Mouse (Mus musculus): ENCODE results near the gene Gm45233. TPM values are rescaled to one million over a fixed set of nuclear protein-coding genes. Genes with fewer than 3 reads are reported as not detected.
"Not testable (repeated sequence)": the region's sequence is repeated elsewhere in the genome, so short reads cannot be mapped to it uniquely, and the experiment has no call there.

The Gm45233 gene
- total RNA-seq (2014; fragmentation: Nextera tagmentation) (not detected in 2 replicates), total RNA-seq (2017) (4.2 TPM in 1 of 2 replicates, not detected in the other)

DNA sequence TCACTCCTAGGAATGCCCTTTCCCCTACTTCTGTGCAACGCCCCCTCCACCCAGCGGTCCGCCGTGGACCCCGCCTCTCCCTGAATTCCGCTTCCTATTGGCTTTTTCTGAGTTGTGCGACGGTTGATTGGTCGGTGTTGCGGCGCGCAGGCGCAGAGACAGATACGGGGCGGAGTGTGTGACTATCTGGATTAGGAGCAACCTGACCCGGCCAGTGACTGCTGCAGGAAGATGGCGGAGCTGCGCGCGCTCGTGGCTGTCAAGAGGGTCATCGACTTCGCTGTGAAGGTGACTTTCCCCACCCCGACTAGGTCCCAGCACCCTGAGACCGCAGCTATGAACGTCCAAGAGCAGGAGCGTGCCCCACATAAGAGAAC lies at the start of gene Gm45233, which contains the start of gene Etfb:
Gene Gm45233, plus strand, starts transcription at position 212 of the 377 bp plus-strand sequence.
Gene Etfb, plus strand, starts transcription at position 167 of the 377 bp plus-strand sequence.
- ATAC-seq (replicated peaks; ENCODE audit: low FRiP score, low TSS enrichment, poor library complexity, severe bottlenecking) = peak; percentile 92

- ATAC-seq (replicated peaks; ENCODE audit: low FRiP score, low TSS enrichment, poor library complexity, severe bottlenecking) = no peak
Observed at GRCm38 (mm10) chr7:43399501-43399900, 44.4 kb upstream of the Gm45233 start.

- ATAC-seq (replicated peaks; ENCODE audit: low FRiP score, low TSS enrichment, poor library complexity, severe bottlenecking) = peak; percentile 79
Observed at GRCm38 (mm10) chr7:43402718-43403117, 41.2 kb upstream of the Gm45233 start.

GRCm38 (mm10) chr7:43407573-43407972 lies 36.4 kb upstream of the Gm45233 start:
- no peak for ATAC-seq (replicated peaks; ENCODE audit: low FRiP score, low TSS enrichment, poor library complexity, severe bottlenecking)

DNA sequence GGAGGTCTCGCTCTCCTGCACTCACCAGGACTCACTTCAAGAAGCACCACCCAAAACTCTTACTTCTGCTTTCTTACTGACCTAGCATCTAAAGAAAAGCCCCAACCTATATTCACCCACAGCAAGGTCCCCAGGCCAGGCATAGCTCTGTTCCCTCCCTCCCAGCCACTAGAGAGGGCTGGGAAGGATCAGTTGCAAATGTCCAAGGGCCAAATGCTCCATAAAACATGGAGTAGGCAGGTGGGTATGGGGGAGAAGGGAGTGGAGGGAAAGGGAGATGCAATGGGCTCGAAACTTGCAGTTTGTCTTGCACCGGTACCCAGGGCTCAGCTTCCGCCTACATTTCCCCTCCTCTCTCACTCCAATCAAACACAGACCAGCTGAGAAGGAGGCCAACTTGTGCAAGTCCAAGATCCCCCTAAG lies 35.8 kb upstream of the Gm45233 start, which contains the start of gene Siglecg:
Gene Siglecg, plus strand, starts transcription at position 74 of the 423 bp plus-strand sequence.
- no peak for ATAC-seq (replicated peaks; ENCODE audit: low FRiP score, low TSS enrichment, poor library complexity, severe bottlenecking)

GRCm38 (mm10) chr7:43409084-43409483 lies 34.8 kb upstream of the Gm45233 start:
- no peak for ATAC-seq (replicated peaks; ENCODE audit: low FRiP score, low TSS enrichment, poor library complexity, severe bottlenecking)

DNA sequence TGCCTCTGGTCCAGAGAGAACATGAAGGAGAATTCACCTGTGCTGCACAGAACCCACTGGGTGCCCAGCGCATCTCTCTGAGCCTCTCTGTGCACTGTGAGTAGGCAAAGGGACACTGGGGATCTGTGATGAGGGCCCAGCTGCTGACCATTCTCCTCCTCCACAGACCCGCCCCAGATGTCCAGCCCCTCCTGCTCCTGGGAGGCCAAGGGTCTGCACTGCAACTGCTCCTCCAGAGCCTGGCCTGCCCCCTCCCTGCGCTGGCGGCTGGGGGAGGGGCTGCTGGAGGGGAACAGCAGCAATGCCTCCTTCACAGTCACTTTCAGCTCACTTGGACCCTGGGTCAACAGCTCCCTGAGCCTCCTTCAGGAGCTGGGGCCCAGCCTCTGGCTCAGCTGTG lies 32.2 kb upstream of the Gm45233 start:
- not testable (repeated sequence) for ATAC-seq (replicated peaks; ENCODE audit: low FRiP score, low TSS enrichment, poor library complexity, severe bottlenecking)

- ATAC-seq (replicated peaks; ENCODE audit: low FRiP score, low TSS enrichment, poor library complexity, severe bottlenecking) = no peak
Observed at GRCm38 (mm10) chr7:43417298-43417697, 26.6 kb upstream of the Gm45233 start.

DNA sequence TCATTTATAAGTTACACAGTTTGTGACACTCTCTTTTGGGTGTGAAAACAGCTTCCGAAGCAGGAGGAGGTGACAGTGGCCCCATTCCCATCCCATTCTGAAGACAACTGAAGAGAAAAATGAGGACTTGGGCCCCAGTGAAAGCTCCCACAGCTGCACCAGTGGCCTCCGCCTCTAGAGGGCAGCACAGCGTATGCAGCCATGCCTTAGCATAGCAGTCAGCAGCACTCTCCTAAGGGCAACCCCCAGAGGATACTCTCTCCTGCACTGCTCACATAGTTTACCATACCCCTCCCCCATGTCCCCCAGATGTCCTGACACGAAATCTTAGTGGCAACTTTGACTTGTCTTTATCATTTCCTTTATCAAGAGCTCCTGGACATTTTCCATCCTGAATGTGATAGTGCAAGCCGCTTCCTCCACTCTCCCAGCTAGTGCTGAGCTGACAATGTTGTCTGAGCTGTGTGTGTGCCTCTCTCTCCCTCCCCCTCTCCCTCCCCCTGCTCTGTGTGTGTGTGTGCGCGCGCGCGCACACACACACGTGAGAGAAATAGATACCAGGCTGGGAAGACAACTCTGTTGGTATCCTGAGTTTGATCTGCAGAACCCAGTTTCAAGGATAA lies 20.8 kb upstream of the Gm45233 start:
- ATAC-seq (replicated peaks; ENCODE audit: low FRiP score, low TSS enrichment, poor library complexity, severe bottlenecking) = peak; percentile 100

DNA sequence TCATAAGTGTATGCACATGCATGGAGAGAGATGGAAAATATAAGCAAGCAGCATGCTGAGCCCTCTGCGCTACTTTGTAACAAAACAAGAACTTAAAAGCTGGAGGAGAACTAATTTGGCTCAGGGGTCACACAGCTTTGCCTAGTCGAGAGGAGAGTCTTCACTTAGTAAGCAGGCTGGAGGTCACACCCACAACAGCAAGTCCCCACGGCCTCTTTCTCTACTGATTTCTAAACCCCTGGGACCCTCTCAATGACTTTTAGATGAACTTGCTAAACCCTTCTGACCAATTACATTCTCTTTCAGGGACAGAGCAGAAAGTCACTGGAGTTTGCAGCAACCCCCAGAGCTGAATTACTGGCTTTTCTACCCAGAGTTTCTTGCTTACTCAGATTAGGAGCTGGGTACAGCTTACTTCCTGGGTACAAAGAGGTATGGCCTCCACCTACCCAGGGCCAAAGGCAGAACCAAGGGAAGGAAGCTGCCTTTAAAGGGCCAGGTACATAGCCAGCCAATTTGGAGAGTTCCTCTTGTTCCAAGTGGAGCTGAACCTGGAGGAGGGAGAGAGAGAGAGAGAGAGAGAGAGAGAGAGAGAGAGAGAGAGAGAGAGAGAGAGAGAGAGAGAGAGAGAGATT lies 19.8 kb upstream of the Gm45233 start:
- ATAC-seq (replicated peaks; ENCODE audit: low FRiP score, low TSS enrichment, poor library complexity, severe bottlenecking) = no peak

- no peak for ATAC-seq (replicated peaks; ENCODE audit: low FRiP score, low TSS enrichment, poor library complexity, severe bottlenecking)
Observed at GRCm38 (mm10) chr7:43427406-43427805, 16.5 kb upstream of the Gm45233 start, which contains the start of gene Lim2. TSS of gene Lim2 (plus strand) at chr7:43427670.

DNA sequence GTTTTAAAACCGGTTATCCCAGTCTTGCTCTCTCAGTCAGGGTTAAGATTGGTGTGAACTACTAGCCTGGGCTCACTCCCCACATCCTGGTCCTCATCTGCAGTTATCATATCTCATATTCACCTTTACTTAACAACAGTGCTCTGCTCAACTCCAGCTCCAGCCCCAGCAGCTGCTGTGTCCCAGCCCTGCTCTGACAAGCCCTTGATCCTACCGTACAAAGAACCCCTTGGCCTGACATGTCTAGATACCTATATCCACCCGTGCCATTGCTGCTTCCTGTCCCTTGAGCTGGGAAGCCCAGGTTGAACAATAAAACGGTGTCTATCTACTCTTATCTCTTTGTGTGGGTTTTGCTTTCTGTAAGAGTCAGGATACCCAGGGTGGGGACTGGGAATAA lies 14.4 kb upstream of the Gm45233 start:
- 0 out of 2 replicates have a peak, but pooled peaks have one; percentile 41 for ATAC-seq (replicated peaks; ENCODE audit: low FRiP score, low TSS enrichment, poor library complexity, severe bottlenecking)

- ATAC-seq (replicated peaks; ENCODE audit: low FRiP score, low TSS enrichment, poor library complexity, severe bottlenecking) = no peak
Observed at GRCm38 (mm10) chr7:43432891-43433290, 11.0 kb upstream of the Gm45233 start.

GRCm38 (mm10) chr7:43434676-43435075 lies 9.3 kb upstream of the Gm45233 start:
- ATAC-seq (replicated peaks; ENCODE audit: low FRiP score, low TSS enrichment, poor library complexity, severe bottlenecking) = no peak

DNA sequence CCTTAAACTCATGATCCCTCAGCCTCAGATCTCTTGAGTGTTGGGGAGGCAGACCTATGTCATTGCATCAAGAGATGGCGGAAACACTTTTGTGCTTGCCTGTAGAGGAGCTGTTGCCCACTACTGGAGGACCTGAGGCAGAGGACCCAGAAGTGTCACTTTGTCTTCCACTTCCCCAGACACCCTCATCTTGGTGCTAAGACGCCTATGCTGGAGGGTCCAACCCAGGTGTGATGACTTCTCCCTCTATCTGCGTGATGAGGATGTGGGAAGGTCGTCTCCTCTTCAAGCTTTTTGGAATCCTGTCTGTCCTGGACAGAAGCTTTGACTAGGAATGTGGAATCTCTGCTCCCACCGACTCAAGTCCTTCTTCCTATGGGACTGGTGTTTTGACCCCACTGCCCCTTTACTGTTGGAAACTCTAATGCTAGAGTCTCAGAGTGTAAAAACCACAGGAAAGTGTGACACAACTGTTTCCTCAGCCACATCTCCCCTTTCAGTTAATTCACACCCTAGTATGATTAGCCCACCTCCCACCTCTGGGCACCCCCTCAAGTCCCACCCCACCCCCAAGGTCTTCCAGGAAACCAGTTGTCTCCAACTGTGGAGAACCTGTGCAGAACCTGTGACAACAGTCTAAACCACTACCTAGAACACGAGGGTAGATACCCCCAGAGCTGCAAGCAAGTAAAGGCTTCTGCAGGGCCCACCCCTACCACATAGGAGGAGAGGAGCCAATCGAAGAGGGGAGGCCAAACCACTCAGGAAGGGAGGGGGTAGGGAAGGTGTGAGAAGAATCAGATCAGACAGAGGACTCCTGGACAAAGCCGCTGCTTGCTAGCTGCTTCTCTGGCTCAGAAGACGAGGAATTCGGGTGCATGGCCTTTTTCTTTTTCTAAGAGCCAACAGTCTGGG lies 7.3 kb upstream of the Gm45233 start, which contains the start of gene Nkg7:
Gene Nkg7, plus strand, starts transcription at position 733 of the 915 bp plus-strand sequence.
- ATAC-seq (replicated peaks; ENCODE audit: low FRiP score, low TSS enrichment, poor library complexity, severe bottlenecking) = no peak

DNA sequence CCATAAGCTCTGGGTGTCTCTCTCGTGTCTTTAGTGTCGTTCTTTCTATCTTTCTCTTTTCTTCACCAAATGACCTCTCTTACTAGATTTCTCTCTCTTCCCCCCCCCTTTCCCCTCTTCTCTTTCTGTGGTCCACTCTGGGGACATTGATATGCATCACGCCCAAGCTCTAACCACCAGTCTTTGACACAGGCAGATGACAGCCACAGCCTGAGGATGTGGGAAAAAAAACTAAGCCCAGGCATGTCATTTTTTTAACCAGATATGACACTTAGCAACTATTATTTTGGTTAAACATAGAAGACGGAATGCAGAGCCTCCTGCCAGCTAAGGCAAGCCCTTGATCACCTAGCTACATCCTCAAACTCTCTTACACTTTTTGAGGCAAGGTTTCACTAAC lies 5.3 kb upstream of the Gm45233 start:
- ATAC-seq (replicated peaks; ENCODE audit: low FRiP score, low TSS enrichment, poor library complexity, severe bottlenecking) = no peak

DNA sequence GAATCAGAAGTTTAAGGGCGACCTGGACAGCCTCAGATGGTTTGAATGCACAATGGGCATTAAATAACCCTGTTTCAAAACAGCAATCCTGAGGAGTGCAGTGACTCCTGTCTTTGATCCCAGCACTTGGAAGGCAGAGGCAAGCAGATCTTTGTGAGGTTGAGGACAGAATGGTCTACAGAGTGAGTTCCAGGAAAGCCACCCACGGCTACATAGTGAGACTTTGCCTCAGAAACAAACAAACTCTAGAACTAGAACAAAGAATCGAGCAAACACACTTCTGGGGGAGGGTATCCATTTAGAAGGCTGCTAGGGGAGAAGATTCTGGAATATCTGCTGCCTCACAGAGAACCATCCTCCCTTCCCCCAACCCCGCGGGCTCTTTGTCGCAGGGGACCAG lies 3.4 kb upstream of the Gm45233 start, which contains the start of gene Cldnd2:
Gene Cldnd2, plus strand, starts transcription at position 301 of the 400 bp plus-strand sequence.
- ATAC-seq (replicated peaks; ENCODE audit: low FRiP score, low TSS enrichment, poor library complexity, severe bottlenecking) = no peak

- no peak for ATAC-seq (replicated peaks; ENCODE audit: low FRiP score, low TSS enrichment, poor library complexity, severe bottlenecking)
Observed at GRCm38 (mm10) chr7:43441071-43441470, 2.9 kb upstream of the Gm45233 start.

GRCm38 (mm10) chr7:43442684-43443083 lies 1.2 kb upstream of the Gm45233 start:
- ATAC-seq (replicated peaks; ENCODE audit: low FRiP score, low TSS enrichment, poor library complexity, severe bottlenecking) = no peak

Data from megakaryocyte-erythroid progenitor cell, adult 5-6 weeks (primary cell).